Mouse (Mus musculus): ENCODE results near the gene Efna3. TPM values are rescaled to one million over a fixed set of nuclear protein-coding genes. Genes with fewer than 3 reads are reported as not detected.

Gene Efna3
- polyA plus RNA-seq, 1 experiment from 2014 or later = 42.5 TPM

GRCm38 (mm10) chr3:89278643-89279042, 44.1 kb downstream of the Efna3 start:
- Histone ChIP-seq H3K4me1 (peaks cover 41% of the 10 kb centered on the region), H3K36me3 (no peaks in the 10 kb centered on the region), H3K27me3 (peaks cover 5% of the 10 kb centered on the region; the same call in 1 of the 2 replicates), H3K4me2 (replicated peaks) (peak overlapping the region; percentile 92), H3K4me3 (peak overlapping the region; percentile 49), H3K27ac (replicated peaks) (0 out of 2 replicates have a peak overlapping the region, but pooled peaks have one; percentile 53), H3K9me3 (no peaks in the 10 kb centered on the region), H3K9ac (replicated peaks) (no peak overlapping the region; the same call in 1 of the 2 replicates)
- WGBS = 37% methylated on average over 8 of the region's 8 CpGs
- ATAC-seq (replicated peaks) = no peak

DNA sequence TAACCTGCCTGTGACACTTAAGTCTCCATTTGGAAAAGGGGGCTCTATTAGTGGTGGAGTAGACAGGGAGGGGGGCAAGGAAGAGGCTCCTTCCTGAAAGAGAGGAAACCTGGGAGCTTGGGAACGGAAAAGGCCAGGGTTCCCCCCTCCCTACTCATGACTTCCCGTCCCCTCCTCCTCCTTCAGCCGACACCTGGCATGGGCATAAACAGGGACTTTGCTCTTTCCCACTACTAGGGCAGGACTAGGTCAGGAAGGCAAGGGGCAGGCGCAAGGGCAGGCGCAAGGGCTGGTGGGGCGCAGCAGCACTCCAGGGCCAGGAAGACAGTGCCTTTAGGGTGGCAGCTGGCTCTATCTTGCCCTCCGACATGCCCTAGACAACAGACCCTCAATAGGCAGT, 44.7 kb downstream of the Efna3 start:
- Histone ChIP-seq H3K36me3 (no peaks in the 10 kb centered on the region), H3K9ac (replicated peaks) (no peak overlapping the region), H3K4me2 (replicated peaks) (no peak overlapping the region), H3K27me3 (peaks cover 5% of the 10 kb centered on the region; the same call in 1 of the 2 replicates), H3K9me3 (no peaks in the 10 kb centered on the region), H3K27ac (replicated peaks) (no peak overlapping the region), H3K4me1 (peaks cover 41% of the 10 kb centered on the region), H3K4me3 (peak overlapping the region; percentile 49; the same call in 1 of the 2 replicates)
- WGBS = 78% methylated on average over 7 of the region's 7 CpGs
- no peak for ATAC-seq (replicated peaks)

DNA sequence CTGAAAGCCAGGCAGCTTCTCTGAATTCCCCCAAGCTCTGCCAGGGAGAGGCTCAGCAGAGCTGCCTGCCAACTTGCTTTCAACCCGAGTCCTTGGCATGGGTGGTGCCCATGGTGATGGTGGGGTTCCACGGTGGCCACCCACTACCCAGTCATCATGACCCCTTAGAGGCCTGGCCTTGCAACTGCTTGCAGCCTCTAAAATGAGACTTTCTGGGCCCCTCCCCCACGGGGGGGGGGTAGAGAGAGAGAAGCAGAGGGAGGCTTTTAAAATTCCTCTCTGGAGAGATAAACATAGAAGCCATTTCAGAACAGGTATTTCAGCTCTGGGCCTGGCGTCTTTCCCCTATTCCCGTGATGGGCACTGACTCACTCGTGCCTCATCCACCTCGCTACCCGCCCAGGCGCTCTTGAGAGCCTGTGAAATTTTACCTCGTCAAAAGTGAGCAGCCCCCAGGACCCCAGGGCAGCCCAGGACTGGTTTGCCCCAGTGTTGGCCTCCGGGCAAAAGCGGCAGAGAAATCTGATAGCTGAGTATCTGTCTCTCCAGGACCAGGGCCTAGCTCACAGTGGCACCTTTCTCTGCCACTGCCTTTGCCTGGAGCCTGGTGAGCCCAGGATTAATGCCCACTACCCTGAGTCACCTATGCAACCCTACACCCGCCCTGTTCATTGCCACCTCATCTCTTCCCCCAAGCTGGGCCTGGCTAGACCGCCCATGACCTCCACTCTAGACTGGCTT, 45.3 kb downstream of the Efna3 start:
- Histone ChIP-seq H3K4me1 (peaks cover 41% of the 10 kb centered on the region), H3K4me3 (no peak overlapping the region), H3K27ac (replicated peaks) (no peak overlapping the region), H3K4me2 (replicated peaks) (no peak overlapping the region), H3K9me3 (no peaks in the 10 kb centered on the region), H3K9ac (replicated peaks) (no peak overlapping the region), H3K27me3 (peaks cover 5% of the 10 kb centered on the region; the same call in 1 of the 2 replicates), H3K36me3 (no peaks in the 10 kb centered on the region)
- WGBS = 52% methylated on average over 14 of the region's 14 CpGs
- no peak for ATAC-seq (replicated peaks)

DNA sequence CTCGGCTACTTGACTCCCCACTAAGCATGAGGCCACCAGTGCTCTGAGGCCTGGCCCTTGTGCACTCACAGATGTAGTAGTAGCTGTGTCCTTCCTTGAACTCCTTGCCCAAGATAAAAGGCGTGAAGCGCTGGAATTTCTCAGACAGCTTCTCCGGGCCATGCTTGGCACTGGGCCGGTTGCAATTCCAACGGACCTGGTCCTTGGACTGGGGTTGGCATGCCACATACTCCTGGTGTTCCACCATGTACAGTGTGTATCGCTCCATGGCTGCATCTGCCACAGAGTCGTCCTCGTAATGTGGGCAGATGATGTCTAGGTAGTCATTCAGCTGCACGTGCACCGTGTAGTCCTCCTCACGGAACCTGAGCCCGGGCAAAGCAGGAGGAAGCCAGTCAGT, 46.7 kb downstream of the Efna3 start:
- H3K36me3 ChIP-seq = no peaks in the 10 kb centered on the region
- no peaks in the 10 kb centered on the region for H3K9me3 ChIP-seq
- H3K9ac ChIP-seq (replicated peaks) = no peak overlapping the region
- ATAC-seq (replicated peaks) = no peak
- H3K4me2 ChIP-seq (replicated peaks) = no peak overlapping the region
- H3K27ac ChIP-seq (replicated peaks) = no peak overlapping the region
- H3K4me3 ChIP-seq = no peak overlapping the region
- no peaks in the 10 kb centered on the region for H3K27me3 ChIP-seq
- WGBS = 94% methylated on average over 13 of the region's 13 CpGs
- H3K4me1 ChIP-seq = peaks cover 28% of the 10 kb centered on the region

- Histone ChIP-seq H3K4me3 (no peak overlapping the region), H3K9me3 (no peaks in the 10 kb centered on the region), H3K27me3 (no peaks in the 10 kb centered on the region), H3K4me1 (peaks cover 36% of the 10 kb centered on the region), H3K9ac (replicated peaks) (no peak overlapping the region), H3K27ac (replicated peaks) (no peak overlapping the region), H3K36me3 (no peaks in the 10 kb centered on the region), H3K4me2 (replicated peaks) (no peak overlapping the region)
- WGBS = 48% methylated on average over 6 of the region's 6 CpGs
- ATAC-seq (replicated peaks) = no peak
Measured at GRCm38 (mm10) chr3:89271760-89272159, 51.0 kb downstream of the Efna3 start.

GRCm38 (mm10) chr3:89270891-89271290, 51.9 kb downstream of the Efna3 start:
- H3K9me3 ChIP-seq = no peaks in the 10 kb centered on the region
- peak overlapping the region; percentile 72 for H3K27ac ChIP-seq (replicated peaks)
- peaks cover 40% of the 10 kb centered on the region for H3K4me1 ChIP-seq
- no peaks in the 10 kb centered on the region for H3K27me3 ChIP-seq
- 53% methylated on average over 6 of the region's 6 CpGs for WGBS
- H3K4me2 ChIP-seq (replicated peaks) = peak overlapping the region; percentile 87
- ATAC-seq (replicated peaks) = no peak
- no peaks in the 10 kb centered on the region for H3K36me3 ChIP-seq
- peak overlapping the region; percentile 76 for H3K9ac ChIP-seq (replicated peaks)
- H3K4me3 ChIP-seq = peak overlapping the region; percentile 60

- peak; percentile 38 for ATAC-seq (replicated peaks)
Measured at GRCm38 (mm10) chr3:89270051-89270755, 52.6 kb downstream of the Efna3 start, which contains the start of gene Slc50a1. Gene Slc50a1, minus strand, starts transcription at chr3:89270570.

GRCm38 (mm10) chr3:89268916-89269315, 53.8 kb downstream of the Efna3 start:
- no peaks in the 10 kb centered on the region for H3K27me3 ChIP-seq
- no peaks in the 10 kb centered on the region for H3K9me3 ChIP-seq
- WGBS = 51% methylated on average over 8 of the region's 8 CpGs
- no peak overlapping the region for H3K4me3 ChIP-seq
- no peak overlapping the region for H3K4me2 ChIP-seq (replicated peaks)
- peaks cover 41% of the 10 kb centered on the region for H3K4me1 ChIP-seq
- no peak overlapping the region for H3K9ac ChIP-seq (replicated peaks)
- no peaks in the 10 kb centered on the region for H3K36me3 ChIP-seq
- H3K27ac ChIP-seq (replicated peaks) = no peak overlapping the region
- no peak for ATAC-seq (replicated peaks)

More at GRCm38 (mm10) chr3:89270051-89270755, 52.6 kb downstream of the Efna3 start, which contains the start of gene Slc50a1:
- Histone ChIP-seq H3K27me3 (no peaks in the 10 kb centered on the region), H3K27ac (replicated peaks) (peak within 1 kb of the TSS; percentile 72), H3K36me3 (no peaks in the 10 kb centered on the region), H3K4me1 (peaks cover 41% of the 10 kb centered on the region), H3K9me3 (no peaks in the 10 kb centered on the region), H3K9ac (replicated peaks) (peak within 1 kb of the TSS; percentile 76), H3K4me2 (replicated peaks) (peak within 1 kb of the TSS; percentile 87), H3K4me3 (peak within 1 kb of the TSS; percentile 60)
- 2% methylated on average over 39 of the region's 39 CpGs for WGBS

- ATAC-seq (replicated peaks) = peak; percentile 92
- Histone ChIP-seq H3K4me1 (peaks cover 41% of the 10 kb centered on the region), H3K36me3 (no peaks in the 10 kb centered on the region), H3K27me3 (no peaks in the 10 kb centered on the region), H3K4me3 (peak overlapping the region; percentile 62), H3K9me3 (no peaks in the 10 kb centered on the region), H3K27ac (replicated peaks) (peak overlapping the region; percentile 74), H3K4me2 (replicated peaks) (peak overlapping the region; percentile 89), H3K9ac (replicated peaks) (peak overlapping the region; percentile 76)
- WGBS = under 1% methylated on average over 20 of the region's 20 CpGs
Measured at GRCm38 (mm10) chr3:89266439-89266893, 56.3 kb downstream of the Efna3 start.

Other genes with a start within 250 kb of the Efna3 start
- gene Rusc1, start 229.7 kb downstream of the Efna3 start, polyA plus RNA-seq (2015; fragmentation: Nextera tagmentation; extraction: Ambion mirVana) = 74.8 and 76.2 TPM in 2 replicates
- gene Gm43738, start 221.9 kb downstream of the Efna3 start, polyA plus RNA-seq (2015; fragmentation: Nextera tagmentation; extraction: Ambion mirVana) = not detected in 2 replicates
- gene Fdps, start 221.0 kb downstream of the Efna3 start, polyA plus RNA-seq (2015; fragmentation: Nextera tagmentation; extraction: Ambion mirVana) = 364 and 375 TPM in 2 replicates
- 0.06 and 0.10 TPM in 2 replicates for gene Pklr, start 186.8 kb downstream of the Efna3 start, polyA plus RNA-seq (2015; fragmentation: Nextera tagmentation; extraction: Ambion mirVana)
- 30.1 and 34.3 TPM in 2 replicates for gene Hcn3, start 162.8 kb downstream of the Efna3 start, polyA plus RNA-seq (2015; fragmentation: Nextera tagmentation; extraction: Ambion mirVana)
- 26.5 and 26.9 TPM in 2 replicates for gene Clk2, start 158.2 kb downstream of the Efna3 start, polyA plus RNA-seq (2015; fragmentation: Nextera tagmentation; extraction: Ambion mirVana)
- 116 and 120 TPM in 2 replicates for gene Scamp3, start 145.5 kb downstream of the Efna3 start, polyA plus RNA-seq (2015; fragmentation: Nextera tagmentation; extraction: Ambion mirVana)
- gene Fam189b, start 139.8 kb downstream of the Efna3 start, polyA plus RNA-seq (2015; fragmentation: Nextera tagmentation; extraction: Ambion mirVana) = 22.3 and 24.6 TPM in 2 replicates
- gene Gba, start 120.0 kb downstream of the Efna3 start, polyA plus RNA-seq (2015; fragmentation: Nextera tagmentation; extraction: Ambion mirVana) = 39.2 and 42.7 TPM in 2 replicates
- gene Thbs3, start 107.8 kb downstream of the Efna3 start, polyA plus RNA-seq (2015; fragmentation: Nextera tagmentation; extraction: Ambion mirVana) = 67.0 and 68.3 TPM in 2 replicates
- gene Mtx1, start 95.9 kb downstream of the Efna3 start, polyA plus RNA-seq (2015; fragmentation: Nextera tagmentation; extraction: Ambion mirVana) = 172 and 175 TPM in 2 replicates
- 1.1 and 1.8 TPM in 2 replicates for gene Muc1, start 93.9 kb downstream of the Efna3 start, polyA plus RNA-seq (2015; fragmentation: Nextera tagmentation; extraction: Ambion mirVana)
- gene Krtcap2, start 77.0 kb downstream of the Efna3 start, polyA plus RNA-seq (2015; fragmentation: Nextera tagmentation; extraction: Ambion mirVana) = 192 and 205 TPM in 2 replicates
- 57.7 and 58.7 TPM in 2 replicates for gene Trim46, start 76.7 kb downstream of the Efna3 start, polyA plus RNA-seq (2015; fragmentation: Nextera tagmentation; extraction: Ambion mirVana)
- gene Dpm3, start 63.6 kb downstream of the Efna3 start, polyA plus RNA-seq (2015; fragmentation: Nextera tagmentation; extraction: Ambion mirVana) = 76.5 and 89.6 TPM in 2 replicates
- gene Slc50a1, start 52.4 kb downstream of the Efna3 start, polyA plus RNA-seq (2015; fragmentation: Nextera tagmentation; extraction: Ambion mirVana) = 35.4 and 40.6 TPM in 2 replicates
- gene Efna1, start 41.8 kb downstream of the Efna3 start, polyA plus RNA-seq (2015; fragmentation: Nextera tagmentation; extraction: Ambion mirVana) = 9.2 and 9.9 TPM in 2 replicates
- 14.4 and 15.7 TPM in 2 replicates for gene Efna4, start 15.1 kb upstream of the Efna3 start, polyA plus RNA-seq (2015; fragmentation: Nextera tagmentation; extraction: Ambion mirVana)
- gene Adam15, start 27.0 kb upstream of the Efna3 start, polyA plus RNA-seq (2015; fragmentation: Nextera tagmentation; extraction: Ambion mirVana) = 32.9 and 34.0 TPM in 2 replicates
- gene Dcst2, start 39.0 kb upstream of the Efna3 start, polyA plus RNA-seq (2015; fragmentation: Nextera tagmentation; extraction: Ambion mirVana) = 0.11 and 0.13 TPM in 2 replicates
- 0.51 and 0.89 TPM in 2 replicates for gene Dcst1, start 42.3 kb upstream of the Efna3 start, polyA plus RNA-seq (2015; fragmentation: Nextera tagmentation; extraction: Ambion mirVana)
- gene Zbtb7b, start 71.8 kb upstream of the Efna3 start, polyA plus RNA-seq (2015; fragmentation: Nextera tagmentation; extraction: Ambion mirVana) = 0.37 and 0.52 TPM in 2 replicates
- 0.64 and 0.82 TPM in 2 replicates for gene Lenep, start 79.8 kb upstream of the Efna3 start, polyA plus RNA-seq (2015; fragmentation: Nextera tagmentation; extraction: Ambion mirVana)
- 42.0 and 42.3 TPM in 2 replicates for gene Flad1, start 88.9 kb upstream of the Efna3 start, polyA plus RNA-seq (2015; fragmentation: Nextera tagmentation; extraction: Ambion mirVana)
- gene Cks1b, start 95.4 kb upstream of the Efna3 start, polyA plus RNA-seq (2015; fragmentation: Nextera tagmentation; extraction: Ambion mirVana) = 165 and 196 TPM in 2 replicates
- gene Shc1, start 95.5 kb upstream of the Efna3 start, polyA plus RNA-seq (2015; fragmentation: Nextera tagmentation; extraction: Ambion mirVana) = 14.3 and 15.8 TPM in 2 replicates
- 39.4 and 41.5 TPM in 2 replicates for gene Pygo2, start 107.2 kb upstream of the Efna3 start, polyA plus RNA-seq (2015; fragmentation: Nextera tagmentation; extraction: Ambion mirVana)
- gene Pbxip1, start 113.7 kb upstream of the Efna3 start, polyA plus RNA-seq (2015; fragmentation: Nextera tagmentation; extraction: Ambion mirVana) = 12.1 and 15.1 TPM in 2 replicates
- 80.2 and 80.9 TPM in 2 replicates for gene Pmvk, start 131.6 kb upstream of the Efna3 start, polyA plus RNA-seq (2015; fragmentation: Nextera tagmentation; extraction: Ambion mirVana)
- 9.0 and 10.4 TPM in 2 replicates for gene Kcnn3, start 197.2 kb upstream of the Efna3 start, polyA plus RNA-seq (2015; fragmentation: Nextera tagmentation; extraction: Ambion mirVana)